Mouse (Mus musculus) olfactory bulb, adult 2 months (tissue): ENCODE data around the gene Repin1.

Experiments
- CTCF ChIP-seq: fragments of 200-500 bp; IDR thresholded peaks from 2 replicates; pipeline ENCODE4 v1.5.1; 2012; ENCODE audit warnings: low read depth, mild to moderate bottlenecking, low read length, moderate library complexity; ENCODE audit not compliant: insufficient read depth
- POLR2A ChIP-seq: fragments of 200-500 bp; IDR thresholded peaks from 2 replicates; pipeline ENCODE4 v1.6.1; 2012; ENCODE audit warnings: mild to moderate bottlenecking, low read depth, low read length, moderate library complexity; ENCODE audit not compliant: insufficient read depth

DNA sequence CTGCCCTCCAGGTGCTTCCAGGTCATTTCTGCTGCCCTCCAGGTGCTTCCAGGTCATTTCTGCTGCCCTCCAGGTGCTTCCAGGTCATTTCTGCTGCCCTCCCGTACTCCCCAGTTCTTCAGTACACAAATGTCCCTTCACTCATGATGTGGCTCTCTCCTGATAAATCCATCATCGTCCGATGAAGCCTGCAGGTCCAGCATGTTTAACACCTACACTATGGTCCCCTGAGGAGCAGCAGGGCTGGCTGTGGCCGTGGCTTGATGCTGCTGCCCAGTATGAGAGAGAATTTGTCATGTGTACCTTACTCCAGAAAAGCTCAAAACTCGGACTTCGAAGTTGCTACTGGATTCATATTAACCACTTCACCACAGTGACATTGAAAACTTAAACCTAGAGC, 47.7 kb downstream of the Repin1 start:
- no peak for TF ChIP-seq CTCF
- no peak for TF ChIP-seq POLR2A
